Mouse (Mus musculus) B cell, adult (primary cell): ENCODE measurements around the gene Slc25a13. TPM values are rescaled to one million over a fixed set of nuclear protein-coding genes. Genes with fewer than 3 reads are reported as not detected.

Source experiments
- total RNA-seq: library from RNA; stranded (reverse); gene quantifications from 4 replicates; pipeline ENCODE4 v1.2.4, GENCODE M21; 2023; ENCODE audit not compliant: inconsistent age

Slc25a13 gene
- total RNA-seq: 2.1 to 4.5 TPM (median 2.7 TPM) in 4 replicates

DNA sequence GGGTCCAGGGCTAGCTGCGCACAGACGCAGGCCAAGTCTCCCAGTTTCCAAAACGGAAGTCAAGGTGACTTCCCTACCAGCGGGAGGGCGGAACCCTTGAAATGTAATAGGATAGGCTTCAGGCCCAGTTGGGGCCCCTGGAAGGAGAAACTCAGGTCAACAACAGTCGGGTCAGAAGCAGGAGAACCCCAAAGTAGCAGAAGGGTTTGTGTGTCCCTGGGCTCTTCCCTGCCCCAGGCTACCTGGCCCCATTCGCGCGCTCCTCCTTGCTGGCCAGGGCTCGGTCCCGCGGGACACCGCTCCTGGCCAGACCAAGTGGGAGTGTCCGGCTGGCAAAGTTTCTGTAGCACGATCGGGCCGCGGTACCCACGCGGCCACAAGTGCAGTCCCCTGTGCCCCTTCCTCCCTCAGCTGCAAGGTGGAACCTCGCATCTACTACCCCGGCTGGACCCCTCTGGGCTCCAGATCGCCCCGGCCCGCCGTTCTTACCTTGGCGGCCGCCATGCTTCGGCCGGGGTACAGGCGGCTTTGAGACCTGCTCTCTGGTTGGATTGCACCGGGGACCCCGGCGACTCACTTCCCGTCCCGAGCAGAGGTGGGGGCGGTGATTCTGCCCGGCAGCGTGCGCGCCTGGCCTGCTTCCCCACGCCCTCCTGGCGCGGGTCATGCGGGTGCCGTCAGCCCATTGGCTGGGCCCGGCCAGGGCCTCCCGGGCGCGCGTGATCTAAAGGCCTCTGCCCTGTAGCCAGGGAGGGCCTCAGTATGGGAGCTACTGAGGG, at the start of gene Slc25a13:
Slc25a13 (minus strand) TSS at position 667 of the 779 bp plus-strand sequence.

